ENCODE assay signal across 24 mouse cellular contexts in genomic region chr13:69373101-69373815, GRCm38 (mm10).
A peak's percentile ranks its signal among the peaks of the same experiment; 100 is the strongest.
DNase-seq lines count a peak whose midpoint lies in the region; ATAC-seq and TF ChIP-seq lines count a peak whose summit lies in the region.
"Had no signal": no experiment of that assay in that cellular context is flagged by ENCODE, and none has a peak within 500 bp of the region (broad histone marks: within the 10 kb centered on the region; RNA-seq: fewer than 3 reads in every experiment).

No protein-coding gene starts in this region.

- H3K4me1 ChIP-seq in heart, embryonic 12.5 days (replicated peaks) = no peaks in the 10 kb centered on the region
- H3K4me1 ChIP-seq in midbrain, embryonic 11.5 days (ENCODE audit: control insufficient read depth, insufficient read depth, low read length) = no peaks in the 10 kb centered on the region
- no peaks in the 10 kb centered on the region for H3K4me1 ChIP-seq in midbrain, embryonic 10.5 days
- no peaks in the 10 kb centered on the region for H3K4me1 ChIP-seq in hindbrain, embryonic 15.5 days (replicated peaks)
- H3K4me1 ChIP-seq in midbrain, embryonic 16.5 days (ENCODE audit: control insufficient read depth, insufficient read depth, low read length) = no peaks in the 10 kb centered on the region
- no peaks in the 10 kb centered on the region for H3K4me1 ChIP-seq in lung, adult 2 months (ENCODE audit: control insufficient read depth, insufficient read depth, low read length)
- H3K4me1 ChIP-seq: embryonic facial prominence, embryonic 12.5 days; heart, embryonic 15.5 days; limb, embryonic 10.5 days; neural tube, embryonic 15.5 days had no signal

- H3K9me3 ChIP-seq in heart, embryonic 12.5 days (replicated peaks) = peaks cover 6% of the 10 kb centered on the region; the same call in 1 of the 2 replicates
- peaks cover under 1% of the 10 kb centered on the region; the same call in 1 of the 2 replicates for H3K9me3 ChIP-seq in midbrain, embryonic 11.5 days (ENCODE audit: control insufficient read depth, low read length)
- H3K9me3 ChIP-seq in midbrain, embryonic 10.5 days (replicated peaks) = peaks cover under 1% of the 10 kb centered on the region; the same call in 1 of the 2 replicates
- H3K9me3 ChIP-seq in hindbrain, embryonic 15.5 days = no peaks in the 10 kb centered on the region
- 0 out of 2 replicates have a peak, but pooled peaks cover 2% of the 10 kb centered on the region for H3K9me3 ChIP-seq in midbrain, embryonic 16.5 days (replicated peaks; ENCODE audit: control insufficient read depth, low read length, poor library complexity, severe bottlenecking)
- H3K9me3 ChIP-seq: embryonic facial prominence, embryonic 12.5 days; heart, embryonic 15.5 days; limb, embryonic 10.5 days; neural tube, embryonic 15.5 days had no signal

- no peak for TF ChIP-seq CTCF in lung, adult 2 months (IDR thresholded peaks at IDR 0.05; ENCODE audit: insufficient read depth, low read length)

- no peak overlapping the region for H3K27ac ChIP-seq in heart, embryonic 12.5 days (ENCODE audit: poor library complexity, severe bottlenecking)
- H3K27ac ChIP-seq in midbrain, embryonic 11.5 days (ENCODE audit: low read depth, low read length) = no peak overlapping the region
- H3K27ac ChIP-seq in midbrain, embryonic 10.5 days (replicated peaks) = no peak overlapping the region
- H3K27ac ChIP-seq in hindbrain, embryonic 15.5 days (replicated peaks) = no peak overlapping the region
- no peak overlapping the region for H3K27ac ChIP-seq in midbrain, embryonic 16.5 days (ENCODE audit: low read length)
- H3K27ac ChIP-seq: embryonic facial prominence, embryonic 12.5 days; heart, embryonic 15.5 days; kidney, postnatal 0 days; limb, embryonic 10.5 days; neural tube, embryonic 15.5 days; stomach, postnatal 0 days had no signal

- H3K36me3 ChIP-seq in heart, embryonic 12.5 days = no peaks in the 10 kb centered on the region
- no peaks in the 10 kb centered on the region for H3K36me3 ChIP-seq in midbrain, embryonic 11.5 days (ENCODE audit: control insufficient read depth, insufficient read depth, low read length)
- no peaks in the 10 kb centered on the region for H3K36me3 ChIP-seq in midbrain, embryonic 10.5 days
- no peaks in the 10 kb centered on the region for H3K36me3 ChIP-seq in hindbrain, embryonic 15.5 days
- H3K36me3 ChIP-seq in midbrain, embryonic 16.5 days (ENCODE audit: control insufficient read depth, insufficient read depth, low read length) = no peaks in the 10 kb centered on the region
- H3K36me3 ChIP-seq: embryonic facial prominence, embryonic 12.5 days; heart, embryonic 15.5 days; limb, embryonic 10.5 days; neural tube, embryonic 15.5 days had no signal

- 63% methylated on average over 6 of the region's 6 CpGs for WGBS in heart, embryonic 12.5 days
- WGBS in midbrain, embryonic 11.5 days = 87% methylated on average over 6 of the region's 6 CpGs
- 89% methylated on average over 6 of the region's 6 CpGs for whole genome bisulfite sequencing in midbrain, embryonic 10.5 days
- WGBS in hindbrain, embryonic 15.5 days = 72% methylated on average over 6 of the region's 6 CpGs
- 71% methylated on average over 6 of the region's 6 CpGs for WGBS in midbrain, embryonic 16.5 days
- WGBS in lung, adult 2 months = 62% methylated on average over 6 of the region's 6 CpGs

- no peak overlapping the region for H3K4me3 ChIP-seq in heart, embryonic 12.5 days
- no peak overlapping the region for H3K4me3 ChIP-seq in midbrain, embryonic 11.5 days (ENCODE audit: low read depth, low read length)
- no peak overlapping the region for H3K4me3 ChIP-seq in midbrain, embryonic 10.5 days
- H3K4me3 ChIP-seq in hindbrain, embryonic 15.5 days = no peak overlapping the region
- no peak overlapping the region for H3K4me3 ChIP-seq in midbrain, embryonic 16.5 days (ENCODE audit: low read depth, low read length)
- no peak overlapping the region for H3K4me3 ChIP-seq in lung, adult 2 months (replicated peaks; ENCODE audit: extremely low read depth, low read depth, low read length)
- H3K4me3 ChIP-seq: embryonic facial prominence, embryonic 12.5 days; erythroblast, embryonic 14.5 days; heart, embryonic 15.5 days; limb, embryonic 10.5 days; neural tube, embryonic 15.5 days had no signal

- no peak overlapping the region for H3K9ac ChIP-seq in heart, embryonic 12.5 days
- no peak overlapping the region for H3K9ac ChIP-seq in midbrain, embryonic 11.5 days (ENCODE audit: low read length)
- H3K9ac ChIP-seq in hindbrain, embryonic 15.5 days = no peak overlapping the region
- no peak overlapping the region for H3K9ac ChIP-seq in midbrain, embryonic 16.5 days (ENCODE audit: low read depth, low read length)
- H3K9ac ChIP-seq: embryonic facial prominence, embryonic 12.5 days; heart, embryonic 15.5 days; neural tube, embryonic 15.5 days had no signal

- no peak for TF ChIP-seq POLR2A in lung, adult 2 months (IDR thresholded peaks at IDR 0.05; ENCODE audit: borderline replicate concordance, extremely low read depth, low read depth, low read length)

- H3K4me2 ChIP-seq in heart, embryonic 12.5 days = no peak overlapping the region
- no peak overlapping the region for H3K4me2 ChIP-seq in midbrain, embryonic 11.5 days
- H3K4me2 ChIP-seq in hindbrain, embryonic 15.5 days = no peak overlapping the region
- no peak overlapping the region for H3K4me2 ChIP-seq in midbrain, embryonic 16.5 days (ENCODE audit: low read length)
- H3K4me2 ChIP-seq: embryonic facial prominence, embryonic 12.5 days; heart, embryonic 15.5 days; neural tube, embryonic 15.5 days had no signal

- no peaks in the 10 kb centered on the region for H3K27me3 ChIP-seq in heart, embryonic 12.5 days (replicated peaks)
- H3K27me3 ChIP-seq in midbrain, embryonic 11.5 days (ENCODE audit: control insufficient read depth, insufficient read depth, low read length) = no peaks in the 10 kb centered on the region
- no peaks in the 10 kb centered on the region for H3K27me3 ChIP-seq in midbrain, embryonic 10.5 days (ENCODE audit: low read depth, poor library complexity, severe bottlenecking)
- no peaks in the 10 kb centered on the region for H3K27me3 ChIP-seq in hindbrain, embryonic 15.5 days
- H3K27me3 ChIP-seq in midbrain, embryonic 16.5 days (ENCODE audit: control insufficient read depth, insufficient read depth, low read depth, low read length) = no peaks in the 10 kb centered on the region
- H3K27me3 ChIP-seq: embryonic facial prominence, embryonic 12.5 days; heart, embryonic 15.5 days; neural tube, embryonic 15.5 days had no signal

- DNase-seq in heart, adult 11 months = peak; percentile 2
- DNase-seq in midbrain, embryonic 11.5 days (ENCODE audit: low spot score, missing footprints) = no peak
- no peak for DNase-seq in midbrain, embryonic 10.5 days (ENCODE audit: low spot score)
- DNase-seq in adrenal gland, postnatal 4 days (ENCODE audit: low spot score in 2 of 2) = no peak
- no peak for DNase-seq in lung, adult 2 months
- DNase-seq: cerebellum, adult 9-11 months; gastrocnemius, postnatal 10 days; heart, adult 18-20 months; heart, postnatal 4 days; kidney, adult 11 months; lung, adult 18-20 months; lung, postnatal 36 days; thymus, postnatal 14 days had no signal

- ATAC-seq in heart, embryonic 12.5 days (ENCODE audit: insufficient number of reproducible peaks, low FRiP score) = no peak
- peak; percentile 35; the same call in 1 of the 2 replicates for ATAC-seq in midbrain, embryonic 11.5 days (ENCODE audit: low FRiP score)
- ATAC-seq in hindbrain, embryonic 15.5 days (ENCODE audit: low FRiP score, low read depth) = peak; percentile 55; the same call in 1 of the 2 replicates
- ATAC-seq in midbrain, embryonic 16.5 days = peak; percentile 65; the same call in 1 of the 2 replicates
- ATAC-seq: forebrain, embryonic 14.5 days had no signal
